Mouse (Mus musculus): ENCODE results near the gene 2310022B05Rik.

DNA sequence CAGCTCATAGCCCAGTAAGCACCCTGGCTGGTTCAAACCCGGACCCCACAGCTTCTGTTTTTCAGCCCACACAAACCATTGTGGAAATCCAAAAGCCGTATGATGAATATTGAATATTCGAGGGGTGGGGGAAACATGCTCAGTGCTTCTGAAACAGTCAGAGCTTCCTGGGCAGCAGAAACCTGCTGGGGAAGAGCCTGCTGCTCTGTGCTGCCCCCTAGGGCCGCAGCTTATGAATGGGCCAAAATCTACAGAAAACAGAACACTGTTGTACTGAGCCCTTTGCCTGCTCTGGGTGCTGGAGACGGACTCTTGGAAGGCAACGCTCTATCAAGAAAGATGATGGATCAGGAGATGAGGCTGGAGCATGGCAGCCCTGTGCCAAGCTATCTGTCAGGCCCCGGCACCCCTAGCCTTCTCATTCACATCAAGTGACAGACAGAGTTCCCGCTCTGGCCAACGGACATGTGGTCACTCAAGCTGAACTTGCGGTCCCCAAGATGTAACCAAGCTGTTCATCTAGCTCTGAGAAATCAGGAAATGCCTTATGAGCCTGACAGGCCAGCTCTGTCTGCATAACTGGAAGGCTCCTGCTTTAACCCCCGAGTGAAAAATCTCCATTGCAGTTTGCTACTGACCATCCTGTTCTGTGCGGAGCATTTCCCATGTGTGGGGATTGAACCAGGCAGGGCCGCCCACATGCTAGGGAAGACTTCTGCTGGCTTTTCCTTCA lies 54.8 kb downstream of the 2310022B05Rik start:
- peak; percentile 88 for TF ChIP-seq CTCF (IDR thresholded peaks at IDR 0.05; ENCODE audit: low read depth, low read length)
- no peak for TF ChIP-seq POLR2A (IDR thresholded peaks at IDR 0.05; ENCODE audit: insufficient read depth, low read length)

Data from ES-Bruce4 (cell line).